Mouse (Mus musculus) heart, embryonic 16.5 days (tissue): ENCODE results near the gene Patz1. TPM values are rescaled to one million over a fixed set of nuclear protein-coding genes. Genes with fewer than 3 reads are reported as not detected.

Experiments
- ATAC-seq: fragments of 200-750 bp; cut with Nextera tagmentation; replicated peaks from 2 replicates; pipeline ENCODE4 v1.8.0; 2017; ENCODE audit warnings: moderate number of reproducible peaks; ENCODE audit not compliant: insufficient read depth, low FRiP score; ENCODE audit errors: extremely low read depth
- H3K27ac ChIP-seq: fragments of 300-500 bp; sonication (generic); 2 replicates; pipeline ENCODE4 v1.5.1; 2014; ENCODE audit warnings: mild to moderate bottlenecking, low read length, control low read depth, moderate library complexity
- H3K27me3 ChIP-seq: fragments of 300-500 bp; sonication (generic); 2 replicates; pipeline ENCODE4 v1.6.1; 2014; ENCODE audit warnings: low read length, mixed read lengths; ENCODE audit not compliant: control insufficient read depth, insufficient read depth
- H3K36me3 ChIP-seq: fragments of 300-500 bp; sonication (generic); 2 replicates; pipeline ENCODE4 v1.6.1; 2014; ENCODE audit not compliant: control insufficient read depth, insufficient read depth
- H3K4me1 ChIP-seq: fragments of 300-500 bp; sonication (generic); 2 replicates; pipeline ENCODE4 v1.6.1; 2014; ENCODE audit warnings: low read length, mixed read lengths; ENCODE audit not compliant: control insufficient read depth, insufficient read depth
- H3K4me2 ChIP-seq: fragments of 300-500 bp; sonication (generic); 2 replicates; pipeline ENCODE4 v1.6.1; 2014; ENCODE audit warnings: low read depth, mild to moderate bottlenecking, control low read depth, low read length
- H3K4me3 ChIP-seq: fragments of 300-500 bp; sonication (generic); 2 replicates; pipeline ENCODE4 v1.5.1; 2014; ENCODE audit warnings: mild to moderate bottlenecking, control low read depth, low read length
- H3K9ac ChIP-seq: fragments of 300-500 bp; sonication (generic); 2 replicates; pipeline ENCODE4 v1.6.1; 2014; ENCODE audit warnings: low read length, control low read depth
- H3K9me3 ChIP-seq: fragments of 300-500 bp; sonication (generic); replicated peaks from 2 replicates; pipeline ENCODE4 v1.6.1; 2016; ENCODE audit warnings: low read length; ENCODE audit not compliant: control insufficient read depth
- WGBS: fragments of 180-500 bp; shearing (Covaris S2); extraction: QIAGEN DNeasy Blood & Tissue Kit; methylation state at CpG from one replicate; pipeline ENCODE4 v1.1.7; 2014; 5-methylcytosine and 5-hydroxymethylcytosine counted together
- polyA plus RNA-seq: library from polyadenylated mRNA; unstranded; fragments of >200 nt; fragmentation: Nextera tagmentation; extraction: Ambion mirVana; gene quantifications from 2 replicates; pipeline ENCODE4 v1.2.1, GENCODE M21; 2015

Patz1 gene
- polyA plus RNA-seq, 1 experiment from 2014 or later, result 25.7 TPM

GRCm38 (mm10) chr11:3289803-3290639 is 1.3 kb downstream of the Patz1 start:
- ATAC-seq, result peak; percentile 54
- no peaks in the 10 kb centered on the region for H3K9me3 ChIP-seq
- WGBS, result under 1% methylated on average over 85 of the region's 92 CpGs
- peak overlapping the region; percentile 99 for H3K9ac ChIP-seq
- peaks cover 29% of the 10 kb centered on the region for H3K4me1 ChIP-seq
- no peaks in the 10 kb centered on the region for H3K27me3 ChIP-seq
- H3K4me3 ChIP-seq, result peak overlapping the region; percentile 90
- H3K27ac ChIP-seq, result peak overlapping the region; percentile 100
- peak overlapping the region; percentile 95 for H3K4me2 ChIP-seq
- H3K36me3 ChIP-seq, result peaks cover 14% of the 10 kb centered on the region

GRCm38 (mm10) chr11:3290640-3291310 is 2.1 kb downstream of the Patz1 start:
- Histone ChIP-seq H3K4me1 (peaks cover 34% of the 10 kb centered on the region), H3K27ac (peak overlapping the region; percentile 100), H3K9ac (peak overlapping the region; percentile 99), H3K9me3 (no peaks in the 10 kb centered on the region), H3K36me3 (peaks cover 17% of the 10 kb centered on the region), H3K4me2 (peak overlapping the region; percentile 95), H3K27me3 (no peaks in the 10 kb centered on the region), H3K4me3 (peak overlapping the region; percentile 90)
- under 1% methylated on average over 50 of the region's 50 CpGs for WGBS
- peak; percentile 0; the same call in 1 of the 2 replicates for ATAC-seq

- Histone ChIP-seq H3K4me3 (peak overlapping the region; percentile 90), H3K9me3 (no peaks in the 10 kb centered on the region), H3K9ac (peak overlapping the region; percentile 99), H3K4me2 (peak overlapping the region; percentile 95), H3K27me3 (no peaks in the 10 kb centered on the region), H3K36me3 (peaks cover 22% of the 10 kb centered on the region), H3K27ac (peak overlapping the region; percentile 100), H3K4me1 (peaks cover 41% of the 10 kb centered on the region)
- WGBS, result 3% methylated on average over 26 of the region's 26 CpGs
- ATAC-seq, result no peak
These were observed 2.8 kb downstream of the Patz1 start for GRCm38 (mm10) chr11:3291311-3292061.

GRCm38 (mm10) chr11:3292062-3292421 is 3.4 kb downstream of the Patz1 start:
- ATAC-seq, result no peak
- Histone ChIP-seq H3K9ac (peak overlapping the region; percentile 99), H3K4me3 (peak overlapping the region; percentile 90), H3K27me3 (no peaks in the 10 kb centered on the region), H3K4me2 (peak overlapping the region; percentile 95), H3K27ac (peak overlapping the region; percentile 100), H3K9me3 (no peaks in the 10 kb centered on the region), H3K36me3 (peaks cover 23% of the 10 kb centered on the region), H3K4me1 (peaks cover 41% of the 10 kb centered on the region)
- WGBS, result under 1% methylated on average over 8 of the region's 8 CpGs

- Histone ChIP-seq H3K9ac (peak overlapping the region; percentile 99), H3K27ac (peak overlapping the region; percentile 100), H3K4me1 (peaks cover 41% of the 10 kb centered on the region), H3K4me3 (peak overlapping the region; percentile 90), H3K36me3 (peaks cover 29% of the 10 kb centered on the region), H3K27me3 (no peaks in the 10 kb centered on the region), H3K4me2 (peak overlapping the region; percentile 95), H3K9me3 (no peaks in the 10 kb centered on the region)
- WGBS, result 1% methylated on average over 8 of the region's 8 CpGs
- ATAC-seq, result no peak
These were observed 4.1 kb downstream of the Patz1 start for GRCm38 (mm10) chr11:3292711-3293249.

GRCm38 (mm10) chr11:3293361-3293760 is 4.7 kb downstream of the Patz1 start:
- peak overlapping the region; percentile 100 for H3K27ac ChIP-seq
- H3K9me3 ChIP-seq, result no peaks in the 10 kb centered on the region
- no peak for ATAC-seq

GRCm38 (mm10) chr11:3294641-3295040 is 6.0 kb downstream of the Patz1 start:
- H3K9me3 ChIP-seq, result no peaks in the 10 kb centered on the region
- peaks cover 39% of the 10 kb centered on the region for H3K36me3 ChIP-seq

More at GRCm38 (mm10) chr11:3293361-3293760, 4.7 kb downstream of the Patz1 start:
- peaks cover 37% of the 10 kb centered on the region for H3K4me1 ChIP-seq
- H3K9ac ChIP-seq, result peak overlapping the region; percentile 99; the same call in 1 of the 2 replicates
- H3K4me3 ChIP-seq, result peak overlapping the region; percentile 90
- 49% methylated on average over 4 of the region's 4 CpGs for WGBS
- H3K4me2 ChIP-seq, result peak overlapping the region; percentile 95
- H3K36me3 ChIP-seq, result peaks cover 29% of the 10 kb centered on the region
- no peaks in the 10 kb centered on the region for H3K27me3 ChIP-seq

GRCm38 (mm10) chr11:3296056-3296455 is 7.4 kb downstream of the Patz1 start:
- ATAC-seq, result no peak
- 63% methylated on average over 5 of the region's 5 CpGs for WGBS
- no peak overlapping the region for H3K4me3 ChIP-seq
- H3K9me3 ChIP-seq, result no peaks in the 10 kb centered on the region
- H3K4me2 ChIP-seq, result no peak overlapping the region
- H3K4me1 ChIP-seq, result peaks cover 35% of the 10 kb centered on the region
- H3K9ac ChIP-seq, result no peak overlapping the region
- H3K27me3 ChIP-seq, result no peaks in the 10 kb centered on the region
- H3K27ac ChIP-seq, result no peak overlapping the region
- H3K36me3 ChIP-seq, result peaks cover 51% of the 10 kb centered on the region

More at GRCm38 (mm10) chr11:3294641-3295040, 6.0 kb downstream of the Patz1 start:
- Histone ChIP-seq H3K4me1 (peaks cover 36% of the 10 kb centered on the region), H3K27ac (no peak overlapping the region), H3K4me3 (no peak overlapping the region), H3K9ac (no peak overlapping the region), H3K4me2 (no peak overlapping the region), H3K27me3 (no peaks in the 10 kb centered on the region)
- ATAC-seq, result no peak
- WGBS, result 88% methylated on average over 2 of the region's 2 CpGs
